Mouse (Mus musculus) MEL (cell line): Measurements from ENCODE around the gene Ifi27l2b. TPM values are rescaled to one million over a fixed set of nuclear protein-coding genes. Genes with fewer than 3 reads are reported as not detected.

Experiments used
- DNase-seq: peaks from one replicate; pipeline ENCODE4 v3.0.0; 2011; ENCODE audit warnings: low read depth, low spot score
- H3K27ac ChIP-seq: 2 replicates; pipeline ENCODE4 v1.5.1; 2012; ENCODE audit warnings: low read depth, mild to moderate bottlenecking, control low read depth, low read length, moderate library complexity; ENCODE audit not compliant: control insufficient read depth
- H3K27me3 ChIP-seq, 2 experiments: fragments of 150-350 bp in 1 of 2; sonication (generic) in 1 of 2; 2 replicates each; pipeline ENCODE4 v1.6.1; 2012; ENCODE audit warnings: low read length in 2 of 2, mild to moderate bottlenecking in 2 of 2, improper control_type of control experiment in 1 of 2, moderate library complexity in 1 of 2; ENCODE audit not compliant: insufficient read depth in 2 of 2, control insufficient read depth in 1 of 2
- H3K36me3 ChIP-seq, 2 experiments: 2 replicates each; pipeline ENCODE4 v1.6.1; 2012 to 2014; ENCODE audit warnings: low read length in 2 of 2, improper control_type of control experiment in 1 of 2, inconsistent platforms in 1 of 2, mild to moderate bottlenecking in 1 of 2; ENCODE audit not compliant: insufficient read depth in 2 of 2, control insufficient read depth in 1 of 2
- H3K4me1 ChIP-seq, 2 experiments: fragments of 150-350 bp in 1 of 2; sonication (generic) in 1 of 2; 2 replicates each; pipeline ENCODE4 v1.6.1; 2012; ENCODE audit warnings: low read length in 2 of 2, improper control_type of control experiment in 1 of 2, mild to moderate bottlenecking in 1 of 2; ENCODE audit not compliant: insufficient read depth in 2 of 2, control insufficient read depth in 1 of 2
- H3K4me3 ChIP-seq, 2 experiments: fragments of 150-350 bp in 1 of 2; sonication (generic) in 1 of 2; 2 replicates each; pipeline ENCODE4 v1.5.1; 2012; ENCODE audit warnings: low read depth in 2 of 2, low read length in 2 of 2, mild to moderate bottlenecking in 2 of 2, moderate library complexity in 2 of 2, control low read depth in 1 of 2, improper control_type of control experiment in 1 of 2; ENCODE audit not compliant: control insufficient read depth in 1 of 2, insufficient read depth in 1 of 2
- H3K79me2 ChIP-seq: 2 replicates; pipeline ENCODE4 v1.6.1; 2012; ENCODE audit warnings: mild to moderate bottlenecking, low read length, moderate library complexity; ENCODE audit not compliant: control insufficient read depth, poor library complexity, insufficient read depth
- H3K9ac ChIP-seq: 2 replicates; pipeline ENCODE4 v1.6.1; 2012; ENCODE audit warnings: low read depth, mild to moderate bottlenecking, control low read depth, low read length, moderate library complexity; ENCODE audit not compliant: control insufficient read depth, poor library complexity, severe bottlenecking
- H3K9me3 ChIP-seq: fragments of 150-350 bp; sonication (generic); replicated peaks from 2 replicates; pipeline ENCODE4 v1.6.1; 2012; ENCODE audit warnings: mild to moderate bottlenecking, low read length, improper control_type of control experiment, moderate library complexity; ENCODE audit not compliant: insufficient read depth
- E2F4 ChIP-seq: IDR thresholded peaks from 2 replicates; pipeline ENCODE4 v1.6.1; 2011; ENCODE audit warnings: low read depth, low read length, improper control_type of control experiment, borderline replicate concordance
- EP300 ChIP-seq, 2 experiments: IDR thresholded peaks; 2 replicates each; pipeline ENCODE4 v1.6.1; 2011; ENCODE audit warnings: improper control_type of control experiment in 2 of 2, low read length in 2 of 2, low read depth in 1 of 2, mild to moderate bottlenecking in 1 of 2
- ETS1 ChIP-seq: IDR thresholded peaks from 2 replicates; pipeline ENCODE4 v1.6.1; 2012; ENCODE audit warnings: low read depth, mild to moderate bottlenecking, inconsistent platforms, low read length, improper control_type of control experiment, moderate library complexity
- GATA1 ChIP-seq: IDR thresholded peaks from 2 replicates; pipeline ENCODE4 v1.6.1; 2011; ENCODE audit warnings: low read depth, low read length, improper control_type of control experiment
- HCFC1 ChIP-seq: IDR thresholded peaks from 2 replicates; pipeline ENCODE4 v1.6.1; 2012; ENCODE audit warnings: low read depth, mild to moderate bottlenecking, inconsistent platforms, low read length, improper control_type of control experiment, moderate library complexity
- JUND ChIP-seq: IDR thresholded peaks from 2 replicates; pipeline ENCODE4 v1.6.1; 2011; ENCODE audit warnings: low read depth, mild to moderate bottlenecking, improper control_type of control experiment, low read length
- MAFK ChIP-seq: IDR thresholded peaks from 2 replicates; pipeline ENCODE4 v1.6.1; 2011; ENCODE audit warnings: low read depth, mild to moderate bottlenecking, low read length, improper control_type of control experiment, borderline replicate concordance
- MAX ChIP-seq: IDR thresholded peaks from 2 replicates; pipeline ENCODE4 v1.6.1; 2011; ENCODE audit warnings: low read length, improper control_type of control experiment
- MEF2A ChIP-seq: IDR thresholded peaks from 2 replicates; pipeline ENCODE4 v1.6.1; 2014; ENCODE audit warnings: low read depth, mild to moderate bottlenecking, inconsistent platforms, low read length, improper control_type of control experiment; ENCODE audit not compliant: poor library complexity, insufficient replicate concordance, severe bottlenecking; ENCODE audit errors: extremely low read depth
- NELFE ChIP-seq: IDR thresholded peaks from 2 replicates; pipeline ENCODE4 v1.6.1; 2011; ENCODE audit warnings: low read depth, low read length, improper control_type of control experiment
- POLR2AphosphoS2 ChIP-seq: IDR thresholded peaks from 2 replicates; pipeline ENCODE4 v1.6.1; 2011; ENCODE audit warnings: low read length, improper control_type of control experiment
- POLR2AphosphoS5 ChIP-seq: IDR thresholded peaks from 2 replicates; pipeline ENCODE4 v1.6.1; 2012; ENCODE audit warnings: low read depth, borderline replicate concordance, mild to moderate bottlenecking, inconsistent platforms, low read length, moderate library complexity, mixed read lengths
- RAD21 ChIP-seq: IDR thresholded peaks from 2 replicates; pipeline ENCODE4 v1.6.1; 2011; ENCODE audit warnings: mild to moderate bottlenecking, low read depth, low read length, improper control_type of control experiment
- SIN3A ChIP-seq: IDR thresholded peaks from 2 replicates; pipeline ENCODE4 v1.6.1; 2012; ENCODE audit warnings: low read length, improper control_type of control experiment, inconsistent platforms
- USF2 ChIP-seq, 2 experiments: IDR thresholded peaks; 2 replicates each; pipeline ENCODE4 v1.6.1; 2011 to 2012; ENCODE audit warnings: improper control_type of control experiment in 2 of 2, low read length in 2 of 2, borderline replicate concordance in 1 of 2, inconsistent platforms in 1 of 2, low read depth in 1 of 2, mild to moderate bottlenecking in 1 of 2; ENCODE audit not compliant: insufficient read depth in 1 of 2
- polyA plus RNA-seq, 2 experiments: library from polyadenylated mRNA; stranded (reverse) in 1 of 2; unstranded in 1 of 2; fragments of >175 nt in 1 of 2; fragments of >200 nt in 1 of 2; gene quantifications; 2 replicates each; pipeline versions ENCODE4 v1.2.1 to v1.2.4; 2012; ENCODE audit warnings: low replicate concordance in 2 of 2, low read depth in 1 of 2; ENCODE audit not compliant: insufficient read length in 2 of 2, insufficient read depth in 1 of 2, missing spikeins in 1 of 2
- total RNA-seq: library from RNA; depleted of rRNA; stranded (reverse); fragments of 300-350 nt; gene quantifications from 2 replicates; pipeline ENCODE4 v1.2.3, GENCODE M21; 2012; rRNA removed

Ifi27l2b gene
- total RNA-seq (not detected in 2 replicates), polyA plus RNA-seq (under 1 TPM in 1 of 2 experiments, not detected in 1; 0.07 TPM)

DNA sequence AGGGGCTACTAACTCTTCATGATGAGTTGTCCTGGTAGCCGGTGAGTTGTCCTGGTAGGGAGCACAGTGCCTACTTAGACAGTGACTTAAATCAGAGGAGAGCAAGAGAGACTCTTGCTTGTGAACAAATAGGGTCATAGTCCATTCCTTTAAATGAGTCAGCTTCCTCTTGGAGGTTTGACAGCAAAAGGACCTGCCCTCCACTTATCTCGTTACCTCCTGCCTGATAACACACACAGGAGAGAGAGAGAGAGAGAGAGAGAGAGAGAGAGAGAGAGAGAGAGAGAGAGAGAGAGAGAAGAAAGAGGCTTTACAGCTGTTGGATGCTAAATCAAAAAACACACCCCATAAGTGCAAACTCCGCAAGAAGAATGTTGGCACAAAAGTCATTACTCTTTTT, at the start of gene Ifi27l2b:
Ifi27l2b (minus strand) TSS at position 84 of the 400 bp plus-strand sequence.
- Histone ChIP-seq H3K4me3 (no peak within 1 kb of the TSS), H3K27me3 (no peaks in the 10 kb centered on the region; a peak in 1 of 4 replicates), H3K79me2 (no peaks in the 10 kb centered on the region), H3K27ac (no peak within 1 kb of the TSS), H3K9me3 (no peaks in the 10 kb centered on the region)
- DNase-seq, result peak; percentile 54
- TF ChIP-seq JUND (peak; percentile 98), POLR2AphosphoS2 (no peak), EP300 (IDR thresholded peaks at IDR 0.05; ENCODE audit: low read depth in 1 of 2, low read length in 2 of 2) (peak; percentile 27 to 41; a peak in 2 of 4 replicates), ETS1 (peak; percentile 57; the same call in 1 of the 2 replicates), MAX (no peak), MEF2A (no peak), GATA1 (peak; percentile 70), HCFC1 (no peak), RAD21 (no peak), E2F4 (no peak), MAFK (no peak), NELFE (no peak), USF2 (IDR thresholded peaks at IDR 0.05; ENCODE audit: borderline replicate concordance in 1 of 2, insufficient read depth in 1 of 2, low read depth in 1 of 2, low read length in 2 of 2) (no peak), POLR2AphosphoS5 (no peak)
- TF ChIP-seq, all 39 proteins: peak for 4
- 0 out of 4 replicates have a peak, but pooled peaks cover 0 to 2% of the 10 kb centered on the region in 2 experiments for H3K36me3 ChIP-seq
- H3K9ac ChIP-seq, result no peak within 1 kb of the TSS
- H3K4me1 ChIP-seq, result peaks cover 0 to 2% of the 10 kb centered on the region in 2 experiments; a peak in 1 of 4 replicates

DNA sequence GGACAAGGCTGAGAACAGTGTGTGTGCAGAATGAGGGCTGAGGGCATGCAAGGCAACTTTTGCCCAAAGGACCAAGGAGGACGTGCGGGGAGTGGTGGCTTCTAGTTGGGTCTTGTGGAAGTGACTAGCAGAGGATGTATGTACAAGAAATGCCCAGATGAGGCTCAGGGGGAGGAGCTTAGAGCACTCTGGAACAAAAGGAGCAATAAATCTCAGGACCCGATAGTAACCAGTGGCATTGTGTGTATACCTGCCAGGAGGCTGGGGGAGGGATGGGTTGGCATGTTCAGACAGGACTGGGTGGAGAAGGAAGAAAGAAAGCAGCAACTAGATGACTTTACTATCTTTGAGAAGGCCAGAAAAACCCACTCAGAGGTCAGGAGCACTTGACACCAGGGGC, 47.4 kb upstream of the Ifi27l2b start:
- TF ChIP-seq USF2 (IDR thresholded peaks at IDR 0.05; ENCODE audit: borderline replicate concordance in 1 of 2, insufficient read depth in 1 of 2, low read depth in 1 of 2, low read length in 2 of 2), result no peak
- TF ChIP-seq POLR2AphosphoS5, result no peak
- TF ChIP-seq SIN3A, result no peak
- TF ChIP-seq EP300 (IDR thresholded peaks at IDR 0.05; ENCODE audit: low read depth in 1 of 2, low read length in 2 of 2), result no peak
- TF ChIP-seq MEF2A, result no peak
- TF ChIP-seq E2F4, result no peak
- TF ChIP-seq, all 39 proteins: peak for 0
- H3K79me2 ChIP-seq, result no peaks in the 10 kb centered on the region

More for the DNA sequence above, 47.4 kb upstream of the Ifi27l2b start:
- no peaks in the 10 kb centered on the region for H3K9me3 ChIP-seq
- no peak overlapping the region for H3K9ac ChIP-seq
- DNase-seq, result no peak
- no peaks in the 10 kb centered on the region for H3K4me1 ChIP-seq
- H3K27ac ChIP-seq, result no peak overlapping the region
- H3K36me3 ChIP-seq, result no peaks in the 10 kb centered on the region
- H3K4me3 ChIP-seq, result no peak overlapping the region
- peaks cover 0 to 2% of the 10 kb centered on the region in 2 experiments; a peak in 2 of 4 replicates for H3K27me3 ChIP-seq
